Mouse (Mus musculus) heart, embryonic 13.5 days (tissue): ENCODE data around the gene Ulk4. TPM values are rescaled to one million over a fixed set of nuclear protein-coding genes. Genes with fewer than 3 reads are reported as not detected.
A peak's percentile ranks its signal among the peaks of the same experiment; 100 is the strongest.

Source experiments
- ATAC-seq: fragments of 200-750 bp; cut with Nextera tagmentation; 2 replicates; pipeline ENCODE4 v1.8.0; 2017; ENCODE audit warnings: moderate TSS enrichment; ENCODE audit not compliant: insufficient number of reproducible peaks, low FRiP score, low TSS enrichment; ENCODE audit errors: extremely low read depth
- H3K27ac ChIP-seq: fragments of 300-500 bp; sonication (generic); replicated peaks from 2 replicates; pipeline ENCODE4 v1.5.1; 2015; ENCODE audit warnings: moderate library complexity, mild to moderate bottlenecking, inconsistent platforms
- H3K27me3 ChIP-seq: fragments of 300-500 bp; sonication (generic); replicated peaks from 2 replicates; pipeline ENCODE4 v1.6.1; 2015; ENCODE audit warnings: mild to moderate bottlenecking, inconsistent platforms
- H3K36me3 ChIP-seq: fragments of 300-500 bp; sonication (generic); 2 replicates; pipeline ENCODE4 v1.6.1; 2015; ENCODE audit warnings: mild to moderate bottlenecking, inconsistent platforms
- H3K4me1 ChIP-seq: fragments of 300-500 bp; sonication (generic); 2 replicates; pipeline ENCODE4 v1.6.1; 2015; ENCODE audit warnings: inconsistent platforms
- H3K4me2 ChIP-seq: fragments of 300-500 bp; sonication (generic); 2 replicates; pipeline ENCODE4 v1.6.1; 2015; ENCODE audit warnings: inconsistent platforms, mild to moderate bottlenecking, moderate library complexity
- H3K4me3 ChIP-seq: fragments of 300-500 bp; sonication (generic); 2 replicates; pipeline ENCODE4 v1.5.1; 2015; ENCODE audit warnings: moderate library complexity, mild to moderate bottlenecking, inconsistent platforms
- H3K9ac ChIP-seq: fragments of 300-500 bp; sonication (generic); 2 replicates; pipeline ENCODE4 v1.6.1; 2015; ENCODE audit warnings: inconsistent platforms, mild to moderate bottlenecking, moderate library complexity
- H3K9me3 ChIP-seq: fragments of 300-500 bp; sonication (generic); 2 replicates; pipeline ENCODE4 v1.6.1; 2016; ENCODE audit warnings: inconsistent platforms
- WGBS: fragments of 180-500 bp; shearing (Covaris S2); methylation state at CpG from one replicate; pipeline ENCODE4 v1.1.7; 2015; ENCODE audit warnings: mixed read lengths; 5-methylcytosine and 5-hydroxymethylcytosine counted together
- polyA plus RNA-seq: library from polyadenylated mRNA; unstranded; fragments of >200 nt; fragmentation: Nextera tagmentation; extraction: Ambion mirVana; gene quantifications from 2 replicates; pipeline ENCODE4 v1.2.1, GENCODE M21; 2015

Ulk4 gene
- polyA plus RNA-seq, 1 experiment from 2014 or later = 95.9 TPM

DNA sequence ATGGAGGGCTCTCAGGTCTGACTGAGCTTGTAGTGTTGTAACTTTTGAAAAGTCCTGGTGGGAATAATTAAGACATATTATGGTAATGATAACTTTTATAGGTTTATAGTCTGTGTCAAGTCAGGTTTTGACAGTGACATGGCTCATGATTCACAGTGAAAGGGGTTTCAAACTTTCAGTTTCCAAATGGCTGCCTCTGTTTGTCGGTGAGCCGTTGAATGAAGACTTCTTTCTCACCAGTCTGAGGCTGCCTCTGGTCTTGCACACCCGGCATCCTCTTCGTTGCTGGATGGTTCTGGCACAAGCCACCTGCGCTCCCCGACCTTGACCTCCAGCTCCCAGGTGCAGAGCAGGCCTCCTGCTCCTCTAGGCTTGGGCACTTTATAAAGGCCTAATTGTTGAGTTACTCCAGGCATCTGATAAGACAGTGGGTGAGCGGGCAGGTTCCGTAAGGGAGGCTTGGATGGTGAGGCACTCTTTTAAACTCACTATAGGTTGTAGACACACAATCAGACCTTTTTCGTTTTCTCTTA, 22.3 kb upstream of the Ulk4 start:
- Histone ChIP-seq H3K27me3 (peaks cover 19% of the 10 kb centered on the region), H3K36me3 (no peaks in the 10 kb centered on the region), H3K27ac (peak overlapping the region; percentile 82; the same call in 1 of the 2 replicates), H3K4me1 (peaks cover 54% of the 10 kb centered on the region), H3K4me2 (peak overlapping the region; percentile 97), H3K4me3 (peak overlapping the region; percentile 93), H3K9ac (peak overlapping the region; percentile 97), H3K9me3 (no peaks in the 10 kb centered on the region)
- 71% methylated on average over 9 of the region's 9 CpGs for WGBS
- no peak for ATAC-seq

DNA sequence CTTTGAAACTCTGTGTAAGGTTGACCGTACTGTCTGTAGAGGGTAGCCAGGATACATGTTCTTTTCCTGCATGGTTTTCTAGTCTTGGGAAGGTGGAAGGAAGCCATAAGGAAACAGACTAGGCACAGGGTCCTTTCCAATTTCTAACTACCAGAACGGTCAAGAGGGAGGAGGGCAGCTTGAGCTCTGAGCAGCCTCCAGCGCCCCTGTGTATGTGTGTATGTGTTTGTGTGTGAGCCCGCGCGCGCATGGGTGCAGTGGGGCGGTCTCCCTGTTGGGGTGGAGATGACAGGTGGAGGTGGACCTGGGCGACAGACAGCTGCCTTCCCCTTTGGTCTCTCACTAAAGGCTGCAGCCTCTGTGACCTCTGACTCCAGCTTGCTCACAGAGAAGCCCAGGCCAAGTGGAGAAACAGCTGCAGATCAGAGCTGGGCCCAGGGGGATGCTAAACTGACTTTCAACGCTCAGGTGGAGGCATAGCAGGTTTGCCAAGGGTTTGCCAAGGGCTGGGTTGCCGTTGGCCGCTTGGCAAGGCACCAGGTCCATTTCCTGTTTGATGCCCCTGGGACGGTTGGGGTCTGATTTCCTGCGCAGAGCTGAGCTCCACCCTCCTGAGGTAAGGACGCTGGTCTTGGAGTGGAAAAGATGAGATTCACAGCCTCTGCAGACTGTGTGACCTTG, 21.6 kb upstream of the Ulk4 start:
- H3K9me3 ChIP-seq = no peaks in the 10 kb centered on the region
- peak overlapping the region; percentile 97 for H3K4me2 ChIP-seq
- H3K4me1 ChIP-seq = peaks cover 46% of the 10 kb centered on the region
- peak overlapping the region; percentile 82 for H3K27ac ChIP-seq
- no peaks in the 10 kb centered on the region for H3K36me3 ChIP-seq
- no peak for ATAC-seq
- peak overlapping the region; percentile 93 for H3K4me3 ChIP-seq
- peaks cover 19% of the 10 kb centered on the region for H3K27me3 ChIP-seq
- 24% methylated on average over 15 of the region's 15 CpGs for WGBS
- peak overlapping the region; percentile 97 for H3K9ac ChIP-seq

DNA sequence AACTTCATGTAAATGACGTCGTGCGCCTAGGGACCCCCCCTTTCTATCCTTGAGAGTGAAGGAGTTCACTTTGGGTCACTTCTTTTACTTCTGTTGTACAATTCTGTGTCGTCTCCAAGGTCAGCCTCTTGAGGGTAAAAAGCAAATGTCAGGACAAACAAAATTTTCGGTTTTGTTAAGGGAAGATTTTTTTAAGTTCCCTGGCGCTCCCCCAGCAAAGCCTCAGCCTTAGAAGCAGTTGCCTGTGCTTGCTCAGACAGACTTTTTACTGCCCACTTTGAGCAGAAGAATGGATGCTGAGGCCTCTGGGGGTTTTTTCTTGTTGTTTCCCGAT, 21.0 kb upstream of the Ulk4 start:
- ATAC-seq = no peak
- peaks cover 21% of the 10 kb centered on the region for H3K27me3 ChIP-seq
- peak overlapping the region; percentile 82 for H3K27ac ChIP-seq
- H3K4me1 ChIP-seq = peaks cover 41% of the 10 kb centered on the region
- H3K4me3 ChIP-seq = peak overlapping the region; percentile 93
- peak overlapping the region; percentile 97 for H3K9ac ChIP-seq
- WGBS = 4% methylated on average over 7 of the region's 7 CpGs
- no peaks in the 10 kb centered on the region for H3K9me3 ChIP-seq
- H3K36me3 ChIP-seq = no peaks in the 10 kb centered on the region
- H3K4me2 ChIP-seq = peak overlapping the region; percentile 97

DNA sequence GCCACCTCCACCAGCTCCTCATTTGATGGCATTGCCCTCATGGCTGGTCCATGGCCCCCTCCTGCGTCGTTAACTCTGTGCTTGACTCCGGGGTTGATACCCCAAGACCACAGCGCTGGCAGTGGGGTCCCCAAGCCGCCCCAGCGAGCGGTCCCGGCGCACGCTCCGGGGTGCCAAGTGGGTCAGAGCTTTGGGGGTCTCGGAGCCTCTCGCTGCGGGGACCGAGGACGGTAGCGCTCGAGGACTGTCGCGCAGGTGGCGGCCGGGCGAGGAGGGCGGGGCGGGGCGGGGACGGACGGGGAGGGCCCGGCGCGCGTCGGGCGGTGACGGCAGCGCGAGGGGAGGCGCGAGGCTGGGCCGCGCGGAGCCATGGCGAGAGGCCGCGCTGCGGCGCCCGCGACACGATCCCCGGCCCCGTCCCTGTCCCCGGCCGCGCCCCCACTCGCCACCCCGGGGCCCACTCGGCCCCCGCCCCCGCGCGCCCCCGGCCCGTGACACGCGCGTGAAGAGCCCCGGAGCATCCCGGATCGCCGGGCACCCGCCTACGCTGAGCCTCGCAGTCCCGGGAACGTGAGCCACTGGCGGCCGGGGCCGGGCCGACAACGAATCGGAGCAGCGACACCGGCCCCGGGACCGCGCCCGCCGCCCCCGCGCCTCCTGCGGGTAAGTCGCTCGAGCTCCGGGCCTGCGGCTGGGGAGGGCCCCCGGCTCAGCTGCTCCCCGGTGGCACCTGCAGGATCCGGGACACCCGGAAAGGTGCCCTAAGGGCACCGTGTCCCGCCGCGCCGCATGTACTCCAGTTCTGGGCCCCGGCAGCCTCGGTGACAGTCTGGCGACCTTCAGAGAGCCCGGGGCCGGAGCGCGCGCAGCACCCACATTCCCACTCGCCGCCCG, 20.4 kb upstream of the Ulk4 start, which contains the start of gene Trak1:
Gene Trak1 (plus strand): TSS at position 332 of the 894 bp plus-strand sequence.
- Histone ChIP-seq H3K4me2 (peak within 1 kb of the TSS; percentile 97), H3K4me1 (peaks cover 39% of the 10 kb centered on the region), H3K9me3 (no peaks in the 10 kb centered on the region), H3K27ac (peak within 1 kb of the TSS; percentile 82), H3K36me3 (no peaks in the 10 kb centered on the region), H3K27me3 (peaks cover 23% of the 10 kb centered on the region), H3K9ac (peak within 1 kb of the TSS; percentile 97), H3K4me3 (peak within 1 kb of the TSS; percentile 93)
- under 1% methylated on average over 73 of the region's 116 CpGs for WGBS
- ATAC-seq = peak; percentile 77

DNA sequence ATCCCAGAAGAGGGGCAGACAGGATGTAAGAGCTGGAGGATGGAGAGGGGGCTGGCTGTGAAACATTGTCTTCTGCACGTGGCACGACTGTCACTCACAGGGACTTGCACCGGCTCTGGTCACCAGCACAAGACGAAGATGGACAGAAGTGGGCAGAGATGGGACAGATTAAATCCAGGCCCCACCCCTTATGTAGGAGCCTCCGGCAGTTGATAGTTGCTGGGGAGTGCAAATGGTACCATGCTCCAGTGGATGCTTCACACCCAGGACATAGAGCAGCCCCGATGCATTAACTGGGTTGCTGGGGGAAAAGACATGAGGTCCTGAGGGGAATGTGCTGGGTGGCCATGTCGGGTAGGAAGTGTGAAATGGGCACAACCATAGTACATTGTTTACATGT, 18.2 kb upstream of the Ulk4 start:
- ATAC-seq = no peak
- no peak overlapping the region for H3K4me2 ChIP-seq
- no peak overlapping the region for H3K27ac ChIP-seq
- 66% methylated on average over 7 of the region's 7 CpGs for WGBS
- H3K4me1 ChIP-seq = peaks cover 25% of the 10 kb centered on the region
- H3K36me3 ChIP-seq = no peaks in the 10 kb centered on the region
- H3K27me3 ChIP-seq = peaks cover 23% of the 10 kb centered on the region
- H3K4me3 ChIP-seq = no peak overlapping the region
- H3K9me3 ChIP-seq = 0 out of 2 replicates have a peak, but pooled peaks cover 3% of the 10 kb centered on the region
- H3K9ac ChIP-seq = no peak overlapping the region

DNA sequence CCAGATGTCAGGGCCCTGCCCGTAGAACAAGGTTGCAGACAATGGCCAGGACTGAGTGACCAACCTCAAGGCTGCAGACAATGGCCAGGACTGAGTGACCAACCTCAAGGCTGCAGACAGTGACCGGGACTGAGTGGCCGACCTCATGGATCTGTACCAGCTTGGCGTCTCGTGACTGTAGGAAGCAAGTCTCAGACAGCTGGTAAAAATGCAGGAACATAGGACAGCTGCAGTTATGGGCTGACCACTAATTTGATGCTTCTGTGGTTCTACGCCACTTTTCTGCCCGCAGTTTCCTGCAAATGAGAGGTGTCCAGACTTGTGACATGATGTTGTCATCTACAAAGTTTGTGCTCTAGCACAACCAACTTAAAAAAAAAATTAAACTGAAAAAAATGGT, 16.2 kb upstream of the Ulk4 start:
- WGBS = 66% methylated on average over 7 of the region's 7 CpGs

DNA sequence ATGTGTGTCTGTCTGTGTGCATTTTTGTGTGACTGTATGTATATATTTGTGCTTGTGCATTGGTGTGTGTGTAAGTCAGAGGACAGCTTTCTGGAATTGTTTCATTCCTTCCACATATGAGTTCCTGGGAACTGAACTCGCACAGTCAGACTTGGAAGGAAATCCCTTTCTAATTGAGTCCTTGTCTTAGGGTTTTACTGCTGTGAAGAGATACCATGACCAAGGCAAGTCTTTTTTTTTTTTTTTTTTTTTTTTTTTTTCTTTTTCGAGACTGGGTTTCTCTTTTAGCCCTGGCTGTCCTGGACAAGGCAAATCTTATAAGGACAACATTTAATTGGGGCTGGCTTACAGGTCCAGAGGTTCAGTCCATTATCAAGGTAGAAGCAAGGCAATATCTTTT, 14.3 kb upstream of the Ulk4 start:
- peaks cover 3% of the 10 kb centered on the region; the same call in 1 of the 2 replicates for H3K4me1 ChIP-seq
- peaks cover 17% of the 10 kb centered on the region for H3K27me3 ChIP-seq
- H3K4me2 ChIP-seq = no peak overlapping the region
- ATAC-seq = no peak
- H3K4me3 ChIP-seq = no peak overlapping the region
- H3K27ac ChIP-seq = no peak overlapping the region
- WGBS = 62% methylated on average over 2 of the region's 2 CpGs
- H3K9me3 ChIP-seq = peaks cover 11% of the 10 kb centered on the region; the same call in 1 of the 2 replicates
- H3K9ac ChIP-seq = no peak overlapping the region
- H3K36me3 ChIP-seq = no peaks in the 10 kb centered on the region

More for the DNA sequence above, 16.2 kb upstream of the Ulk4 start:
- Histone ChIP-seq H3K27ac (no peak overlapping the region), H3K4me2 (no peak overlapping the region), H3K4me1 (peaks cover 5% of the 10 kb centered on the region), H3K27me3 (peaks cover 23% of the 10 kb centered on the region), H3K36me3 (no peaks in the 10 kb centered on the region), H3K4me3 (no peak overlapping the region), H3K9ac (no peak overlapping the region), H3K9me3 (peaks cover 11% of the 10 kb centered on the region; the same call in 1 of the 2 replicates)
- ATAC-seq = no peak

DNA sequence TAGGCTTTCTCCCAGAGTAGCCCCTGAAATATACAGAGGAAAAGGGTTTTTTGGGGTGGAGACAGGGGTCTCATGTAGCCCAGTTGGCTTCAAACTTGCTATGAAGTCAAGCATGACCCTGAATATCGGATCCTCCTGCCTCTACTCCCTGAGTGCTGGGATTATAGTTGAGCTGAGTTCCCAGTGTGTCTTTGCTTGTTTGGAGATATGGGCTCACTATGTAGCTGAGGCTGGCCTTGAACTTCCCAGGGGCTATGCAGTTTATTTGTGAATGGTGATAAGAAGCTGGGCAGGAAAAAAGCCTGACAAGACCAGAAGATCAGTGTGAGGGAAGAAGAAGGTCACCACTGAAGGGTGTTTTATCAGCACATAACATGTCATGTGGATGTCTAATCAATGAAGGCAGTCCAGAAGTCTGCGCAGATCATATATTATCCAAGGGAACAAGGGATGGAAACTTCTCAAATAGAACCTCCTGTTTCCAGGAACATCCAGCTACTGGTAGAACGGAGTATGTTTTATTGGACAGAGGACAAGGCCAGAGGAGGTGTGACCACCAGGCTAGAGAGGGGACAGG, 9.4 kb upstream of the Ulk4 start:
- Histone ChIP-seq H3K4me2 (peak overlapping the region; percentile 75), H3K4me3 (peak overlapping the region; percentile 58), H3K4me1 (peaks cover 9% of the 10 kb centered on the region; the same call in 1 of the 2 replicates), H3K9me3 (peaks cover 19% of the 10 kb centered on the region; the same call in 1 of the 2 replicates), H3K9ac (peak overlapping the region; percentile 80), H3K36me3 (peaks cover 9% of the 10 kb centered on the region; the same call in 1 of the 2 replicates), H3K27ac (0 out of 2 replicates have a peak overlapping the region, but pooled peaks have one; percentile 56), H3K27me3 (no peaks in the 10 kb centered on the region)
- no peak for ATAC-seq
- WGBS = 67% methylated on average over 3 of the region's 3 CpGs

DNA sequence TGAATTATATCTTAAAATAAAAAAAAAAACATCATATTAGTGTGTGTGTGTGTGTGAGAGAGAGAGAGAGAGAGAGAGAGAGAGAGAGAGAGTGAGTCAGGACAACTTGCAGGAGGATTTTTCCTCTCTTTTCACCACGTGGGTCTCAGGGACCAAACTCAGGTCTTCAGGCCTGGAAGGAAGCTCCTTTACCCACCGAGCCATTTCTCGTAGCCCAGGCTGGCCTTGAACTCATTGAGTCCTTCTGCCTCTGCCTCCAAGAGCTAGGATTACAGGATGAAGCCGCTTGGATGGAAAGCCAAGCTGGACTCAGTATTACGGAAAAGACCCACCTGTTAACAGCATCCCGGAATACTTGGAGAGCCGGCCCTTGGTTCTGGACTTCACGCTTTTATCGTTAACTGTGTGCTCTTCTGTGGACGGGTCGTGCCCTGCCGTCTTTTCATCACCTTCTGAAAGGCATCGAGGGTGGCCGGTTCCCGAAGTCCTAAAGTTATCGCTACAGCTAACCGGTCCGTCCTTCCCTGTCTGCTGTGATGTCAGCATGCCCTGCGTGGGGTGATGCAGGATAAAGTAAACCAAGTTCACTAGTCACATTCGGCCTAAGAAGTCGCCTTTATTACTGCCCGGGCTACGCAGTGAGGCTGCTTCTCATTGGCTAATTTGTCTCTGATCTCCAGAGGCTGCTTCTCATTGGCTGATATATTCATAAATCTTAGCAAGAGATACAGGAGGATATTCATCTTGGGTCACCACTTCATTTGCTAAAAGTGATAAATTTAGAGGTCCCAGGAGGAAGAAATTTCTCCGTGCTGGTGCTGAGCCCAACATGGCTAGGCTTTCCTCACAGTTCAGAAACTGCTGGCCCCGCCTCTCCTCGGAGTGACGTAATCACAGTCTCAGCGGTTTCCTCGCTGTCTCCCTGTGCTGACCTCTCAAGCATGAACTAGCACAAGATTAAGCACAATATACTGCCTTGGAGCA, 8.6 kb upstream of the Ulk4 start:
- Histone ChIP-seq H3K4me3 (peak overlapping the region; percentile 58), H3K36me3 (peaks cover 9% of the 10 kb centered on the region; the same call in 1 of the 2 replicates), H3K27me3 (no peaks in the 10 kb centered on the region), H3K9me3 (peaks cover 16% of the 10 kb centered on the region; the same call in 1 of the 2 replicates), H3K27ac (peak overlapping the region; percentile 56), H3K4me2 (peak overlapping the region; percentile 75), H3K4me1 (peaks cover 9% of the 10 kb centered on the region; the same call in 1 of the 2 replicates), H3K9ac (peak overlapping the region; percentile 80)
- peak; percentile 51 for ATAC-seq
- WGBS = 18% methylated on average over 29 of the region's 29 CpGs

DNA sequence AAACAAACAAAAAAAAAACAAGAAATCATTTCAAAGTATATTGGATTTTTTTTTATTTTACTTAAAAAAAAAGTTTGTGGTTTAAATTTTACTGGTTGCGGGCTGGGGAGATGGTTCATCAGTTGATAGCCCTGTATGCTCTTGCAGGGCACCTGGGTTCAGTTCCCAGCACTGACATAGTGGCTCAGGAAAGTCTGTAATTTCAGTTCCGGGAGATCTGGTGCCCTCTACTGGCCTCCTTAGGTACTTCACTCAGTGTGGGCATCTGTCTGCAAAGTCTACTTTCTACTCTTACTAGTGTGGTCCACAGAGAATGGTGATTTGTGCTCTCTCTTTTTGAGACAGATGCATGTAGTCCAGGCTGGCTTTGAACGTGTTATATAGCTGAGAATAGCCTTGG, 7.4 kb upstream of the Ulk4 start:
- Histone ChIP-seq H3K4me3 (no peak overlapping the region), H3K9ac (no peak overlapping the region), H3K9me3 (0 out of 2 replicates have a peak, but pooled peaks cover 10% of the 10 kb centered on the region), H3K4me2 (no peak overlapping the region), H3K27me3 (no peaks in the 10 kb centered on the region), H3K36me3 (peaks cover 9% of the 10 kb centered on the region; the same call in 1 of the 2 replicates), H3K27ac (no peak overlapping the region), H3K4me1 (peaks cover 9% of the 10 kb centered on the region; the same call in 1 of the 2 replicates)
- WGBS = 78% methylated on average over 3 of the region's 3 CpGs
- no peak for ATAC-seq
